Mouse (Mus musculus) embryonic stem cell, embryonic (primary cell): ENCODE measurements at regions not wholly inside any gene's neighbourhood (a gene's known extent, or its start where the extent isn't known, plus 50 kb on each side); places are given as distances from the start of the nearest gene placed in this dataset.

Source experiments
- CTCF ChIA-PET, 4 experiments: fragments of 300-600 bp in 2 of 4; fragments of 350-600 bp in 2 of 4; sonication (Branson Sonifier 250); formaldehyde crosslinking; loops; one replicate each; lab custom pipeline; 2022; ENCODE audit warnings: inconsistent platforms in 2 of 4; lab: Charles Lee
- POLR2A ChIA-PET, 4 experiments: fragments of 300-600 bp in 2 of 4; fragments of 350-600 bp in 2 of 4; sonication (Branson Sonifier 250); formaldehyde crosslinking; loops; one replicate each; lab custom pipeline; 2022; ENCODE audit warnings: antibody characterized with exemption in 4 of 4, inconsistent platforms in 1 of 4; lab: Charles Lee

DNA sequence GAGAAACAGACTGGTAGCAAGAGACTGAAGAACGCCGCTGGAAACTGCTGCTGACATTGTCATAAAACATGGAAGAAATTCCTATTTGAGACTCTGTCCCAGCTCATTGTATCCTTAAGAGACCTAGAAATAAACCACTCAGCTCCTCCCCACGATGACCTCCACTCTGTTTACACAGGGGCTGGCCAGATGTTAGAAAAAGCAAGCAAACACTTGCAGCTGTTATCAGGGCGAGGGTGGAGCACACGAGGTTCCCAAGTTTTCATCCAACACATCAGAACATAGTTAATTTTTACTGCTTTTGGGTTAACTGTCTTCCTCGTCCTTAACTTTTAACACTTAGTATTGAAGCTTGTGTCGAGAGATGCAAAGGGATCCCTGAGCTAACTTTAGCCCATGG lies 219.8 kb upstream of the Tprg start:
- POLR2A ChIA-PET: interaction anchor here in 3 of 4 experiments (0.8 to 2.0 kb wide), 7 partner anchors 8 to 1084 kb away, joined by 4 to 7 read pairs (median 5); partner anchors contain the start of genes Bcl6 (in 1 of the 3) and Gm37419 (in 1 of the 3)
- CTCF ChIA-PET: interaction anchor here (0.6 to 8.0 kb wide), 10 partner anchors 7 to 1573 kb away, joined by 3 to 84 read pairs (median 4); no protein-coding TSS in a partner anchor

DNA sequence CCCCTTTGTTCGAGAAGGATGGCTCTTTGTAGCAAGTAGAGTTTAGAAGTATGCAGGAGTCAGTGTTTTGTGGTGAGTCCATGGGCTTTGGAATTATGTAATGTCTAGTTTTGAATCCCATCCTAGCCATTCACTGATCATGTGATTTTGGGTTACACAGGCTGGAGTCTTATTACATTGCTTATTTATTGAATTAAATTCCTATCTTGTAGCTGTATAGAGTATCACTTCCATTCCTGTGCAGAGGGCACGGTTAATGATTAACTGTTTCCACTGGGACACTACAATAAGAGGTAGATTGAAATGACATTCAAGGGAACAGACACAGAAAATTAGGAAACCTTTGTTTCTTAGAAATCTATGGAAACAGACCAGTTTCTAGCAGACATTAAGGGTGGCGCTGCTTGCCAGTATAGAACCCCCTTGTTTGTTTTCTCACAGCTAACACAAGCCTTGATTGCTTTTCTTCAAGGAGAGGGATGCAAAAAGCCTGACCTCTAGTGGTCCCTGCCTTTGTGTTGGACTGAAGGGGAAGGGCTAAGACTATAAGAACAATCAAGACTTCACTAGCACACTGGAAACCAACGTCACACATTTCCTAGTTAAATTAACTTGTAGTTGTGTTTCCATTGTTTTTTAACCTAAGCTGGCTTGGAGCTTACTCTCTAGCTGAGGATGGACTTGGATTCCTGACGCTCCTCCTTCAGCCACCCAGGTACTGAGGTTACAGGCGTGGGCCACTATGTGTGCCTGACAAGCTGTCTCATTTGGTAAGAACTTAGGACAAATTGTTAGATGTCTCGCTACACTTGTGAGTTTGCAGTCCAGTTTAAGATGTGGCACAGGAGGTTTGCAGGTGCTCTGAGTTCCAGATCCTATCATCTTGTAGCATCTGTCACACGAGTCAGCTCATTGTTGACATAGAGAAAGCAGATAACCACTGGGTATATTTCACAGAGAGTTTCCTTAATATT lies 219.1 kb upstream of the Tprg start:
- ChIA-PET CTCF (interaction anchor here (0.6 to 8.0 kb wide), 14 partner anchors 8 to 1572 kb away, joined by 3 to 84 read pairs (median 3); no protein-coding TSS in a partner anchor), POLR2A (interaction anchor here (0.8 to 2.0 kb wide), 11 partner anchors 9 to 1085 kb away, joined by 3 to 8 read pairs (median 5); partner anchors contain the start of genes Bcl6 (in 2 of the 4) and Gm37419 (in 2 of the 4))

DNA sequence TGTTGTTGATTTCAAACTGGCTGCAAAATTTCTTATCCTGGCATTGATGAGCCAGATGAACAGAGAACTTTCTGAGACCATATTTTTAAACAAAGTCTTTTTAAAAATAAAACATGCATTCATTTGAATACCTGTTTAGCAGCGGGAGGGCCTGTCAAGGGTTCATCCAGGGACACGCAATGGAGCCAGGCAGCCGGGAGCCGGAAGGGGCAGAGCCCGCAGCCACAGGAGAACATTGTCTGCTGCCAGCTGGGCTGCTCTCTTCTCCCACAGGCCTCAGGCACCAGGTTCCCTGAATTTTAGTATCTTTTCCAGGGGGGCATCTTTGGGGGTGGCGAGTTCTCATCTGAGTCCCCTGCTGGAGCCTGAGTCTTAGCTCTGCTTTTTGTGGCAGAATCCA lies 205.8 kb upstream of the Tprg start:
- ChIA-PET CTCF (no interaction called here), POLR2A (no interaction called here)

DNA sequence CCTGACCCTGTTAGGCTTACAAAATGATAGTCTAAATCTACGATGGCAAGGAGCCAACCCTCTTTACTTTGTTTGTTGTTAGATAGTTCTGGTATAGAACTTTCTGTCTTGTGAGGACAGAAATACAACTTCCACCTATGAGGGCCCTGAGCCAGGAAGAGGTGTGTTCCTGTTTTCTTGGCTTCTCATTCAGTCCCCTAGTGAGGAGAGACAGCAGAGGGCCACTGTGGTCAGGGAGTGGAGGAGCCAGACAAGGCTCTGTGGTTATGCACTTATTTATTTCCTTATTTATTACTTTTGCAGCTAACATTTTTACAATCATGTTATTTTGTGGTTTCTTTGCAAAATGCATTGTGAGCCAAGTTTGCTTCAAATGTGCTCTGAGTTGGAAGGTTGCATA lies 202.9 kb upstream of the Tprg start:
- ChIA-PET POLR2A (no interaction called here), CTCF (no interaction called here)

GRCm38 (mm10) chr16:25087741-25088648 lies 198.6 kb upstream of the Tprg start:
- POLR2A ChIA-PET: interaction anchor here in 1 of 4 experiments (1.5 kb wide), 1 partner anchor 29 kb away, joined by 4 read pairs; no protein-coding TSS in a partner anchor
- CTCF ChIA-PET: no interaction called here

GRCm38 (mm10) chr16:25088649-25089019 lies 198.0 kb upstream of the Tprg start:
- ChIA-PET CTCF (no interaction called here), POLR2A (interaction anchor here in 1 of 4 experiments (1.5 kb wide), 1 partner anchor 29 kb away, joined by 4 read pairs; no protein-coding TSS in a partner anchor)

DNA sequence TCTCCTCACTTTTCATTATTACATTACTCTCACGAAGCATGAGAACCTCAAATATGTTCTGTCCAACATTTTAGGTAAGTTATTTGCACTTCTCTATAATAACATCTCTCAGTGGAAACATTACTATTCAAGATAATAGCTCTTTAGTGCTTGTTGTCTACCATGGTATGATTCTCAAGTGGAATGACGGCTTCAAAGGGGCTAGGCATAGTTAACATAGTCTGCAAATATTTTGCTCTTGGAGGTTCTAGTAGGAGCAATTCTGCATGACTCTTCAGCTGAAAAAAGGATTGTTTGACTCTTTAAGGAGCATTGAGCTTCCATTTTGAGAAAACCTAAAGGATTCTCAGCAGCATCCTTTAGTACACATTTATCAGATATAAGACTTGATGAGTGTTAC lies 182.5 kb upstream of the Tprg start:
- POLR2A ChIA-PET: no interaction called here
- CTCF ChIA-PET: interaction anchor here in 1 of 4 experiments (1.2 kb wide), 1 partner anchor 36 kb away, joined by 3 read pairs; no protein-coding TSS in a partner anchor

DNA sequence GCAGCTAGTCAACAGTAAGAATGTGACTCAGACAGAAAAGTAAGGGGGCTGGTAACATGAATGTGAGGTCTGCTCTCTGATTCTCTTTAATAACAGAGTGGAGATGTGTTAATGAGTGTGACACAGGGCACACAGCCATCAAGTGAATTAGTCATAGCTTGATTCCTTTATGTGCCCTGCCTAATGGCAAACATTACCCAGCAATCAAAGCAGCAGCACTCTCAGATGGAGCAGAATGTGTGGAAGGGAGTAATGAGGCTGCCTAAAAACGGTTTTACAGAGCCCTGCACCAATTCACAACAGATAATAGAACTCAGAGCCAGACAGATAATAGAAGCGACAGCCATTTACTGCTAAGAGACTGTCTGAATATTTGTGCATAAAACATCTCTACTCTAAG lies 182.0 kb upstream of the Tprg start:
- CTCF ChIA-PET: no interaction called here
- POLR2A ChIA-PET: no interaction called here

GRCm38 (mm10) chr16:25140164-25140563 lies 146.5 kb upstream of the Tprg start:
- ChIA-PET CTCF (no interaction called here), POLR2A (no interaction called here)

- ChIA-PET POLR2A (no interaction called here), CTCF (interaction anchor here in 1 of 4 experiments (0.7 kb wide), 1 partner anchor 684 kb away, joined by 5 read pairs; no protein-coding TSS in a partner anchor)
These were observed 139.1 kb upstream of the Tprg start for GRCm38 (mm10) chr16:25147486-25147885.

DNA sequence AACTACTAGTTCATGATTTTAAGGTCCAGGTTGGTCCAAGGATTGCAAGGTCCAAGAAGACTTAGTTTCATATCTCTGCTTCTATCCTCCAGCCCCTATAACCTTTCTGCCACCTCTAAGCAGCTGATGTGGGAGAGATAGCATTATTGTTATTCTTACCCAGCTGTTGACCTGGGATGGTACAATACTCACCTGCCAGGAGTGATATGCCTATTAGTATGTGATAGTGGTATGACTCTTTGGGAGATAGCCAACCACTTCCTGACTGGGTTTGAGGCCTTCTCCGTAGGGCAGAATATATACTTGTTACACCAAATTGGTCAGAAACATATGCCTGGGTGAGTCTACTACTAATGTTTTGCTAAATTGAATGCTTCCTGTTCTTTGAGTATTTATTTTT lies 137.4 kb upstream of the Tprg start:
- ChIA-PET CTCF (no interaction called here), POLR2A (no interaction called here)

- ChIA-PET POLR2A (interaction anchor here in 1 of 4 experiments (0.6 kb wide), 1 partner anchor 403 kb away, joined by 3 read pairs; no protein-coding TSS in a partner anchor), CTCF (no interaction called here)
These were observed 109.7 kb upstream of the Tprg start for GRCm38 (mm10) chr16:25176870-25177269.

- ChIA-PET CTCF (no interaction called here), POLR2A (interaction anchor here in 1 of 4 experiments (0.7 kb wide), 1 partner anchor 195 kb away, joined by 3 read pairs; no protein-coding TSS in a partner anchor)
These were observed 108.6 kb upstream of the Tprg start for GRCm38 (mm10) chr16:25178055-25178454.

DNA sequence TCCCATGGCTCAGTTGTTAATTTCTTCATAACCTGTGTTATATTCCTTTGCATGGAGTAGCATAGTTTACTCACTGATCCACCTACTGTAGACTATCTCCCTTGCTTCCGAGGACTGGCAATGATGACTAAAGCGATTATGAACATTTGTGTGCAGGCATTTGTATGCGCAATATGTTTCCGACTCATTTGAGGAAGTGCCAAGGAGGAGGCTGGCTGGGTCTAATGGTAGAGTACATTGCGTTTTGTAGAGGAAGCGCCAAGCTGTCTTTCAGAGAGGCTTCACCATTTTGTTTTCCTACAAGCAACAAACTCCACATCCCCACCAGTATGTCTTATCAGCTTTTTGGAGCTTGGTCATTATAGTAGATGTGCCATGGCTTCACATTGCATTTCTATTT lies 104.7 kb upstream of the Tprg start:
- POLR2A ChIA-PET: no interaction called here
- CTCF ChIA-PET: no interaction called here

- POLR2A ChIA-PET: no interaction called here
- CTCF ChIA-PET: no interaction called here
These were observed 89.5 kb upstream of the Tprg start for GRCm38 (mm10) chr16:25197079-25197478.

DNA sequence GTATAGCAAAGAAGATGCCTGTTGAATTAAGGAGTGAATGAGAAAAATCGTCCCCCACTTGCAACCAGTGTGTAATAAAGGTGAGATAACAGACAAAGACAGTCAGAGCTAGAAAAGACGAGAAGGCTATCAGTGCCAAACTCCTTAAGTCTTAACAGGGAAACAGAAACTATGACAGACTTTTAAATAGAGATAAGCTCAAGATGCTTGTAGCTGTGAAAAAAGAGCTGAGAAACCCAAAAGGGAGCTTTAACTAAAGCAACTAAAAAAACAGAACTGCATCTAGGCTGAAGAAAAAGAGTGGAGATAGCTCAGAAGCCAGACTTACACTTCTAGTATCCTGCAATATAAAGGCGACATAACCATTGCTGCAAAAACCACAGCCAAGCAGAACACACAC lies 87.8 kb upstream of the Tprg start:
- ChIA-PET POLR2A (no interaction called here), CTCF (interaction anchor here in 1 of 4 experiments (0.5 to 0.6 kb wide), 2 partner anchors 168 to 975 kb away, joined by 3 to 4 read pairs; no protein-coding TSS in a partner anchor)

DNA sequence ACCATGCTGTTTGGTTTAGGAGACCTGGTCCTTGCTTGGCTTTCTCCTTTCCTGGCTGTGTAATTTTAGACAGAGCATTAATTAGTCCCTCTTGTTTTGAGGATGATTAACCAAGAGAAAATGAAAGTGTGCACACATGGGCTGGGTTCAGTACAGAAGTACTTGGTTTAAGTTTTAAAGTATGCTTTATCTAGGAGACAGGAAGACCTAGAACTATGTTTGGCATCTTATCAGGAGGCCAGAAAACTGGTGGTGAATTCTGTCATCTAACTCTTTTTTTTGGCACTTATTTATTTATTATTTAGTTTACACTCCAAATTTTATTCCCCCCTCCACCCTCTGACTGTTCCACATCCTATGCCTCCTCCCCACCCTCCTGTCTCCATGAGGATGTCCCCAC lies 86.6 kb upstream of the Tprg start:
- ChIA-PET CTCF (no interaction called here), POLR2A (no interaction called here)

GRCm38 (mm10) chr16:25201094-25201770 lies 85.4 kb upstream of the Tprg start:
- CTCF ChIA-PET: no interaction called here
- POLR2A ChIA-PET: interaction anchor here in 1 of 4 experiments (0.6 kb wide), 1 partner anchor 37 kb away, joined by 3 read pairs; no protein-coding TSS in a partner anchor
